ENCODE assay signal across 21 mouse cellular contexts in genomic region chr6:129126861-129127260, GRCm38 (mm10). TPM values are rescaled to one million over a fixed set of nuclear protein-coding genes. Genes with fewer than 3 reads are reported as not detected.
"Had no signal": no experiment of that assay in that cellular context is flagged by ENCODE, and none has a peak within 500 bp of the region (broad histone marks: within the 10 kb centered on the region; RNA-seq: fewer than 3 reads in every experiment).

No protein-coding gene starts in this region.

- DNase-seq: retina, postnatal 1 day; right cerebral cortex, adult 18-20 months; right cerebral cortex, postnatal 14 days; right cerebral cortex, postnatal 25 days; right cerebral cortex, postnatal 4 days; spleen, adult 18-20 months; thymus, adult 18-20 months; thymus, adult 2 months; thymus, postnatal 14 days; thymus, postnatal 25 days; thymus, postnatal 36 days; thymus, postnatal 4 days had no signal

- H3K36me3 ChIP-seq: neural tube, embryonic 12.5 days; neural tube, embryonic 13.5 days; neural tube, embryonic 15.5 days; stomach, embryonic 15.5 days had no signal

- H3K4me3 ChIP-seq: neural tube, embryonic 12.5 days; neural tube, embryonic 13.5 days; neural tube, embryonic 15.5 days; stomach, embryonic 15.5 days had no signal

- H3K9me3 ChIP-seq: neural tube, embryonic 12.5 days; neural tube, embryonic 13.5 days; neural tube, embryonic 15.5 days; stomach, embryonic 15.5 days had no signal

- H3K27ac ChIP-seq: neural tube, embryonic 12.5 days; neural tube, embryonic 13.5 days; neural tube, embryonic 15.5 days; stomach, embryonic 15.5 days; stomach, postnatal 0 days had no signal

- H3K4me1 ChIP-seq: neural tube, embryonic 12.5 days; neural tube, embryonic 13.5 days; neural tube, embryonic 15.5 days; stomach, embryonic 15.5 days had no signal

- H3K27me3 ChIP-seq: neural tube, embryonic 12.5 days; neural tube, embryonic 13.5 days; neural tube, embryonic 15.5 days; stomach, embryonic 15.5 days had no signal

RNA-seq across cellular contexts. Expression of gene Clec2e, which starts 26.1 kb away (rescaled TPM):
- polyA plus RNA-seq: neural tube, embryonic 12.5 days; neural tube, embryonic 13.5 days; neural tube, embryonic 14.5 days; neural tube, embryonic 15.5 days; spleen, adult 2 months; stomach, embryonic 14.5 days; testis, adult 2 months had no signal

RNA-seq across cellular contexts. Expression of gene Clec2d, which starts 53.6 kb away (rescaled TPM):
- polyA plus RNA-seq: neural tube, embryonic 12.5 days; neural tube, embryonic 13.5 days; neural tube, embryonic 14.5 days had no signal
